Mouse (Mus musculus): Measurements from ENCODE around the gene Hoxa9.

GRCm38 (mm10) chr6:52203121-52203370, 27.8 kb downstream of the Hoxa9 start:
- no peak for TF ChIP-seq CTCF (IDR thresholded peaks at IDR 0.05; ENCODE audit: insufficient read depth, low read depth, low read length)
- TF ChIP-seq POLR2A (IDR thresholded peaks at IDR 0.05; ENCODE audit: insufficient read depth, low read depth, low read length): no peak

Data from olfactory bulb, adult 2 months (tissue).